Mouse (Mus musculus) spleen, postnatal 10 days (tissue): ENCODE results near the gene Gm28308.

Experiments
- DNase-seq, 2 experiments: peaks; one replicate each; pipeline ENCODE4 v3.0.0; 2021 to 2022; ENCODE audit warnings: low spot score in 2 of 2

The Gm28308 gene

DNA sequence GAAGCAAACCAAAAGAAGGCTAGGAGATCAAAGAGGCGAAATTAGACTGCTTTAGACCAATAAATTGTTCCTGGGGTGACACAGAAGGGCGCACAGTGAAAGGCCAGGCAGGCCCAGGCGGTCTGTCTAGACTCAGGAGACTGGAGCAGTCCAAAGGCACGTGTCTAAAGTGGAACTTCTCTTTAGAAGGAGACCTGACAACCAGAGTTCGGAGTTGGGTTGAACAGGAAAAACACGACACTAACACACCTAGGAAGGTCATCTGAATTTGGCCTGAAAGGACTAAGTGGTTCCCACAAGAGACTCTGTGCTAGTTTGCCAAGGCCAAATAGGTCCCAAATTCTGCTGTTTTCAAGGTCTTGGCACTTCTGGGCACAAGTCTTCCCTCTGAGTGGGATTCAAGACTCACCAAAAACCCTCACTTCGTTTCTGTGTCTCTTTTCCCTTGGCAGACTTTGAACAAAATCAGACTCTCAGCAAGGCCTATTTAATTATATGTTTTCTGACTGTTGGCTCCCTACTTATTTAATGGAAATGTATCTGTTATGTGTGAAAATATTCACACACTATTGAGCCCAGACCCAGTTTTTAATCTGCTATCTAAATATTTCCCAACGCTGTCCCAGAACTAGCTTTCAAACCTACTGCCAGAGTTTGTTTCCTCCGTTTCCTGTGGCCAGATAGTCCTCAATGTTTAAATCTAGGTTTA is 6.2 kb upstream of the Gm28308 start:
- no peak for DNase-seq

DNA sequence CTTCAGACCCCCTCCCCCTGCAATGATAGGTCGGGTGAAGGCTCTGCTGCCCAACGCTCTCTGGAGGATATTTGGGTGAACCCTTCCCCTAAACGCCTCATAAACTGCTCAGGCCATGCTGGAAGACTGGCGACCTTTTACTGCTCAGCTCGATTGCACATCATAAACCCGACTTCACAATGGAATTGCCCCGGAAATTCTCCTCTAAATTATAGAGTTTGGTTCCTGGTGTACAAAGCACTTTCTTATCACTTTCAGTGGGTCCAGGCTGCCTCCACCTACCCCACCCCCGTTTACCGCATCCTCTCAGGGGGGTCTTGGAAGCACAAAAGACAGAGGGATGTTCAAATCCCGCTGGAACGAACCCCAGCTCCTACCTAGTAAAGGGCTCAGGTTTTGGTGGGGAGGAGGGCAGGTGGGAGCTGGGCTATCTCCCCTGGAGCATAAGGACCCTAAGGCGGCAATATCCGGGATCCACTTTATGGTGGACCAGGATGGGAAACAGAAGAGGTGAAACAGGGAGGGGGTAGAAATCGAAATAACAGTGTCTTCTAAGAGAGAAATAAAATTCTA is 5.6 kb upstream of the Gm28308 start:
- DNase-seq: no peak

- no peak for DNase-seq
Measured at GRCm38 (mm10) chr6:52217895-52218642, 4.9 kb upstream of the Gm28308 start.

DNA sequence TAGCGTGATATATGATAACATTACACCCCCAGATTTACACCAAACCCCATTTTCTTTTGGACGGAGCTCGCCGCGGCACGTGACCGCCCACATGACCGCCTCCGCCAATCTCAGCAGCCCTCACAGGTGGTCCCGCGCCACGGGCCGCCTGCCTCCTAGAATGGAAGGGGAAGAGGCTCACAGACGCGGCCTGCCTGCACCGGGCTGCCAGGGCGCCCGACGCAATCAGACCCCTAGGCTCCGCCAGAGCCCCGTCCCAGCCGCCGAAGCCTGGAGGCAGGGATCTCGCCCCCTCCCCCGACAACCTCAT is 4.3 kb upstream of the Gm28308 start:
- DNase-seq: no peak

DNA sequence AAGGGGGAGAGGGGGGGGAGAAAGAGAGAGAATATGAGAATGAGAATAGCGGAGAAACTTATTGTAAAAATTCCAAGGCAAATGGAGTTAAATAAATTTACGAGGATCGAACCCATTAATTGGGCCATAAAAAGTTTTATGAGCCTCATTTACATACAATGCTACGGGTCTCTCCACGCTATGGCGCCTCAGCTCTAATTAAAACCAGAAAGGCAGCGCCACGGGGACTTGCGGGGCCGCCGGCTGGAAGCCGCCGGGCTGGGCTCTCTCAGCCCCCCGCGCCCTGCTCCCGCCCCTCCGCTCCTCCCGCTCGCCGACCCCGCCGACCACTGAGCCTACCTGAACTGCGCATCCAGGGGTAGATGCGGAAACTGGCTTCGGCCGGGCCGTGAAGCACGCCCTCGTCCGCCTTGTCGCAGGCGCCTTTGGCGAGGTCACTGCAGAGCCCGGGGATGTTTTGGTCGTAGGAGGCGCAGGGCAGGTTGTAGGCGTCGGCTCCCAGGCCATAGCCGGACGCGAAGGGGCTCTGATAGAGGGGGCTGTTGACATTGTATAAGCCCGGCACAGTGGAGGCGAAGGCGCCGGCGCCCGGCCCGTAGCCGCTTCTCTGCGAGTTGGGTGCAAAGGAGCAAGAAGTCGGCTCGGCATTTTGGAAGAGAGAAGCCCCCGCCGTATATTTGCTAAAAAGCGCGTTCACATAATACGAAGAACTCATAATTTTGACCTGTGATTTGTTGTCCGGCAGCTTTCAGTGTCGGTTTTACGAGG is 3.7 kb upstream of the Gm28308 start:
- DNase-seq: no peak

- no peak for DNase-seq
Measured at GRCm38 (mm10) chr6:52215771-52216535, 2.8 kb upstream of the Gm28308 start.

DNA sequence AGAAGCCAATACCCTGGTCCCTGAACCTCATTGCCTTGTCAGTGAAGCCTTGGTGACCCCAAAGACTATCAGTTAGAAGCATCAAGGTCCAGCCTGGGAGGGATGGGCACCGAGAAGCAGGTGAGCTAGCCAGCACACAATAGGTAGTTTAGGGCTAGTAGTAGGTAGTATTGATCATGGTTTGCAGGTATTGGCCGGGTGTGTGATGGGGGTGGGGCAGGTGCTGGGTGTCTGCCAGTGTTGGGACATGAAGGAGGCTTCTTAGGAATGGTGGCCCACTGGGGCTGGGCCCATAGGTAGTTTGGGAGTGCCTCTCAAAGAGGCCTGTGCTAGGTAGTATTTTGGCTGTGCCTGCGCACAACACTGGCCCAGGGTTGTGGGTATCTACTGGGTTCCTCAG is 1.9 kb upstream of the Gm28308 start:
- no peak for DNase-seq

DNA sequence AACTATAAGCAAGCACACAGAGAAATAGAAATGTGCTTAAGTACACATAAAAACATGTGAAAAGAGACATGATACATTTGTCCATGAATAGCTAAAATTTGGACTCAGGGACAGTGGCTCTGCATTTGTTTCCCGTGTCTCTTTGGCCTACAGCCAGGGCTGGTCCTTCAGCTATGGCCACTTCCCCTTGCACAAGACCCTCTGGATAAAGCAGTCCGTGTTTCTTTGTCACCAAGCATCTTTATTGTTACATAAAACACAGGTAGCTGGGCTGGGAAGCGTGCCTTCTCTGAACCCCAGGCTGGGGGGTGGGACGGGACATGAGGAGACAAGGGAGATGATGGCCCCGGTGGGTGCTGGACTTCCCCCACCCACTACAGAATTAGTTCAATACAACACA is 1.1 kb upstream of the Gm28308 start:
- DNase-seq: no peak

DNA sequence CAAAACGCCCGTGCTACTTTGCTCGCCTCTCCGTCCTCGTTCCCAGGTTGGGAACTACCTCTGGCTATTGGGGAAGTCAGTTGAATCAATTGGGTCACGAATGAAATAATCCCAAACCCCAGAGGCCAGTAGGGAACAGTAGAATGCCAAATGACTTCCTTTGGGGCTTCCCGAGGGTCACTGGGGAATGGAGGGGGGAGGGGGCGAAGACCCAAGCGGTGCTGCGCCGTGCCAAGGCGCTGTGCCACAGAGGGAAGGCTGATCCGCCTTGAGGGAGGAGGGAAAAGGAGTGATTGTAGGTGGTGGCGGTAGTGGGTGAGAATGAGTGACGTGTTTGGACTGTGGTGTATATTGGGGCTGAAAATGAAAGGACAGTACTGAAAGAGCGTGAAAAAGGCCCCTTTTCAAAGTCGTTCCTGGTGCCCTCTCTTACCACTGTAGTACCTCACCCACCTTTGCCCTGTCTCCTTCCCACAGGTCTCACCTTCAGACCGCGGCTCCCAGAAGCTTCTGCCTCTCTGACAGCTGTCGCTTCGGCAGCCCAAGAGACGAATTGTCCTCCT is 502 bp downstream of the Gm28308 start:
- no peak for DNase-seq

- DNase-seq: peak in 1 of 2 experiments; percentile 24
Measured at GRCm38 (mm10) chr6:52211961-52212360, 1.2 kb downstream of the Gm28308 start.

- DNase-seq: peak; percentile 50 to 78
Measured at GRCm38 (mm10) chr6:52211170-52211935, 1.8 kb downstream of the Gm28308 start.

DNA sequence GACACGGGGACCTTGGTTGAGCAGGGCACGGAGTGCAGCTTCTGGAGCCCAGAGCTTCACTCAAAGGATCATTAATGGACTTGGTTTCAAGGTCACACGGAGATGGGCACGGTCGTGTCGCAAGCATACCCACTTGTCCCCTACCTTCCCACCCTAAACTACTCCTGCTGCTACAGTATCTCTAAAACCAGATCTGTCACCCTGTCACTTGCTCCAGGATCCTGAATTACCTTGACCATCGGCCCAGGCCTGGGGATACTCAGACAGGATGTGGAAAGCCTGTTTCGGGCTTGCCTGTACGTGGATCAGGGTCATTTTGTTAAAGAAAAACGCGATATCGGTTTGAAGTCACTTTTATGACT is 3.5 kb downstream of the Gm28308 start:
- no peak for DNase-seq

DNA sequence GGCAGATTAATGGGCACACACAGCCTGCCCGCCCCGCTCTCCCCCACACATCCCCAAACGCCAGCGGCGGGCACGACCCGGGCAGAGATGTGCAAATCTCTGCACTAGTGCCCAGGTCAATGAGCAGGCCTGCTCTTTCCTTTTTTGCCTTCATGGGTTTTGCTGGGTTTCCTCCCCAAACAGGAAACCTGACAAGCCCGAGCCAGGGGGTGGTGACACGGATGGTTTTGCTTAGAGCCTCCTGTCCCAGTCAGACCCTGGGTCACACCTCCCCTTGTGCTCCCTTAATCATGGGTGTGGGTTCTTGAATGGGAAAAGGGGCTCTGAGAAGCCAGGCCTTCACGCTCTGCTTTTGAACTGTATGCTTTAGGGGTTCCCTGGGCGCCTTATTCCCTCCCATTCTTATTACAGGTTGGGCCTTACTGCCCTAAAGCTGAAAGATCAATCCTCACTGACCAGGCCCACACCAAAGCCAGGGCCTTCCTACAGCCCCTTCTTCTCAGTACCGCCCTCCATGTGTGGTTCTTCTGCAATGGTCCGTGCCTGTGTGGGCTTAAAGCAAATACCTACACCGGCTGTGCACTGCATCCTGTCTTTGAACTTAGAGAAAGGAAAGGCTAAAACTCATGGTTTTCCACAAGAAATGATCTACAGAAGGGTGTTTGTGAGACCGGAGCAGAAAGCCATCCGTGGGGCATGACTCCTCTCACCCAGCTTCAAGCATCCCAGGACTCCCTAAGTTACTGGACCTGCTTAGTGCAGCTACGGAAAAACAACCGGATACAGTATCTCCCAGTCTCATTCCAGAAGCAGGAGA is 4.1 kb downstream of the Gm28308 start:
- DNase-seq: no peak

DNA sequence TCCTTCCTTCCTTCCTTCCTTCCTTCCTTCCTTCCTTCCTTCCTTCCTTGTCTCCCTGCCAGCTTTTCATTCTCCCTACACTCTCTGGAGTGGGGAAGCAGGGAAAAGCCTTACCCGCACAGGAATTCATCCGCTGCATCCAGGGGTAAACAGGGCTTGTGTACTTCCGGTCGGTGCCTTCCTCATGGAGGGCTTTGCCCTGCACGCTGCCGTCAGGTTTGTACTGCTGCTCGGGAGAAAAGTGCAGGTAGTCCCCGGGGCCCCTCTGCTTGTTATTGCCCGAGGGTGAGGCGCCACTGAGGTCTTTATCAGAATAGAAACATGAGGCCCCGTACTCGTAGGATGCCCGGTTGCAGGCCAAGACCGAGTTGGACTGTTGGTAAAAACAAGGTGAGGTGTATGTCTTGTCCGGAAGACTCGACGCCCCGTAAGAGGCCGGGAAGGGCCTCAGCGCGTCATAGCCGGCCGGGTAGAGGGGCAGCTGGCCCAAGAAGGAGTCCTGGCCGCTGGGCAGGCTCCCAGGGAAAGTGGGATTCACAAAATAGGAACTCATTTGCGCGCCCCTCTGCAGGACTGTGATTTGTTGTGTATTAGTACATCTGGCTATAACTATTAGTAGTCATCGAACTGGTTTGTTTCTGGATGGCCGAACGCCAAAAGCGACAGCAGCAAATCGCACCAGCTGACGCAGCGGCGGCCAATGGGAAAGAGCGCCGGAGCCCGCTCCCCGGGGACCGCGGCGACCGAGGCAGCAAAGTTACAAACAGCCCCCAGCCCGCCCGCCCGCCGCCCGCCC is 4.9 kb downstream of the Gm28308 start, which contains the start of gene Hoxa6:
Hoxa6 (minus strand) TSS at position 651 of the 796 bp plus-strand sequence.
- peak in 1 of 2 experiments; percentile 18 for DNase-seq

GRCm38 (mm10) chr6:52207684-52207976 is 5.5 kb downstream of the Gm28308 start:
- no peak for DNase-seq

DNA sequence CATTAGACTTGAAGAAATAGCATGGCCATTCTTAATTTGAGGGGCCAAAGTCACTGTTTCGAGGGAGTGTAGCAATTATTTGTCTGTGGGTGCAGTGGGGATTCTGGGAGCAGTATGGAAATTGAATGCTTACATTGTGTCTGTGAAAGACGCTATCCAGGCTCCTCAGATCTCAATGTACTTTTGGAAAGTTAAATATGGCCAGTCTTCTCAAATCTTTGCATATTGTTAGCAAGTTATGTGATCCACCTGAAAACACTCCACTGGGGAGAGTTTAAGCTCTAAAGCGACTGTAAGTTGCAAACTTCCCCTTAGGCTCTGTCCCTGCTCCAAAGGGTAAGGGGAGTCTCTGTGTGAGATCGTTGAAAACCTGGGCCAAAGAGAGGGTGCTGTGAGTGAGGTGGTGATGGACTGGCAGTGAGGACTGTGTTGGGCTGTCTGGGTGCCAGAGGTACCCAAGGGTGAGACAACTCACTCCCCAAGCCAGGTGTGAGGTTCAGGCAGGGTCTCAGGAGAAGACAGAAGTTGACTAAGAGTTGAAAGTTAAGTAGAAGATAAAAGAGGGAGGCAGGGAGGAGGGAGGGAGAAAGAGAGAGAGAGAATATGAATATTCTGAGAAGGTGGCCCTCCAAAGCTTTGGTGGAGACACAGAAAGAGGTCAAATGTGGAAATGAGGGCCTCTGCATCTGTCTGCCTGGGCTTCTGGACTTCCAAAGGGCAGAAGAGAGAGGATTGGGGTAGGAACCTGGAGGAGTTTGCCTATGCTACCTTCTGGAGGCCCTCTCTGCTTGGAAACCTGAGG is 6.1 kb downstream of the Gm28308 start:
- no peak for DNase-seq

GRCm38 (mm10) chr6:52205638-52206621 is 7.2 kb downstream of the Gm28308 start:
- no peak for DNase-seq
